ENCODE assay signal across 10 mouse cellular contexts in the genomic region with DNA sequence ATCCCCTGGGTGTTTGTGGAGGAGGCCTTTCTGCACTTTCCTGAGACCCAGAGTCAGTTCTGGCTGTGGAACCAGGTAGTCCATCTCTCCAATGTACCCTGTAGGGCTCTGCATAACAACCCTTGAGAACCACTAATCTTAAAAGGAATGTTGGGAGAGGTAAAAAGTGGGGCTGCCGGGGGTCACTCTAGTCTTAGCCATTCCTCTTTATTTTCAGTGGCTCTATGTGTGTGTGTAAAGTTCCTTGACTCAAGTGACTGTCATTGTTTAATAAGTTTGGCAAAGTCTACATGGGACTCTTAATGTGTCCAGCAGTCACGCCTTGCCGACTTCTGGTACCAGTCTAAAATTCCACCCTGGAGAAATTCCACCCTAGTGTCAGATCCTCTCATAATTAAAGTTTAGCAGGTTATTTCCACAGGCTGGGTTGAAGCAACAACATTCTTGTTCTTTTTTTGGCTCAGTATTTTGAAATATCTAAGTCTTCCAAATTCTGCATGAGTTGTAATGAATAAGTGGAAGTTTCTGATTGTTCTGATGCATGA.
"Had no signal": no experiment of that assay in that cellular context is flagged by ENCODE, and none has a peak within 500 bp of the region (broad histone marks: within the 10 kb centered on the region; RNA-seq: fewer than 3 reads in every experiment).

No protein-coding gene starts in this region.

- DNase-seq: kidney, adult 11 months; layer of hippocampus, postnatal 36 days; liver, embryonic 13.5 days; thymus, adult 18-20 months; thymus, postnatal 36 days had no signal

- H3K4me3 ChIP-seq: intestine, embryonic 15.5 days; kidney, embryonic 15.5 days; left cerebral cortex, adult 2 months; liver, embryonic 13.5 days; midbrain, embryonic 13.5 days had no signal

- H3K4me1 ChIP-seq: intestine, embryonic 15.5 days; midbrain, embryonic 13.5 days had no signal

- H3K27me3 ChIP-seq: intestine, embryonic 15.5 days; kidney, embryonic 15.5 days; liver, embryonic 13.5 days; midbrain, embryonic 13.5 days had no signal

- H3K9me3 ChIP-seq: intestine, embryonic 15.5 days; kidney, embryonic 15.5 days; liver, embryonic 13.5 days; midbrain, embryonic 13.5 days had no signal

- H3K27ac ChIP-seq: intestine, embryonic 15.5 days; kidney, embryonic 15.5 days; left cerebral cortex, adult 2 months; liver, embryonic 13.5 days; macrophage; midbrain, embryonic 13.5 days had no signal

- H3K9ac ChIP-seq: intestine, embryonic 15.5 days; kidney, embryonic 15.5 days; midbrain, embryonic 13.5 days had no signal

- ATAC-seq: intestine, embryonic 15.5 days; midbrain, embryonic 13.5 days had no signal

- H3K4me2 ChIP-seq: intestine, embryonic 15.5 days; kidney, embryonic 15.5 days; midbrain, embryonic 13.5 days had no signal
